Mouse (Mus musculus) kidney, adult 9 months (tissue): ENCODE results near the gene Ttll5.

Experiments used
- DNase-seq: peaks from one replicate; pipeline ENCODE4 v3.0.0; 2022

The Ttll5 gene

GRCm38 (mm10) chr12:85848164-85848958, 23.9 kb downstream of the Ttll5 start:
- peak; percentile 44 for DNase-seq

DNA sequence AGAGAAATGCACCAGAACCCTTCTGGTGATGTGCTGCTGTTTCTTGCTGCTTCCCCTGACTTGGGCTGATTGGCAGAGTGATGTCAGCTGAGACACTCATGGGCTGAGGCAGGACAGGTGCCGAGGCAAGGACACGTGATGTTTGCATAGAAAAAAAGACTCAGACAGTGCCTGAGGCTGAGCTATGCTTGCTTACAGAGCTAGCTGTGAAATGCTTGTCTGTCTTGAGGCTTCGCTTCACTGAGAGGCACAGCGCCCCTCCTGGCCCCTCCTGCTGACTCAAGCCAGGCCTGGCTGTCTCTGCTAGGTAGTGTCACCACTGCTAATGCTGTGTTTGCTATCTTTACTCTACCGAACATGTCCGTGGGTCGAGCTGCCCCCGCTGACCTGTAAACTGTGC, 26.2 kb downstream of the Ttll5 start:
- no peak for DNase-seq

DNA sequence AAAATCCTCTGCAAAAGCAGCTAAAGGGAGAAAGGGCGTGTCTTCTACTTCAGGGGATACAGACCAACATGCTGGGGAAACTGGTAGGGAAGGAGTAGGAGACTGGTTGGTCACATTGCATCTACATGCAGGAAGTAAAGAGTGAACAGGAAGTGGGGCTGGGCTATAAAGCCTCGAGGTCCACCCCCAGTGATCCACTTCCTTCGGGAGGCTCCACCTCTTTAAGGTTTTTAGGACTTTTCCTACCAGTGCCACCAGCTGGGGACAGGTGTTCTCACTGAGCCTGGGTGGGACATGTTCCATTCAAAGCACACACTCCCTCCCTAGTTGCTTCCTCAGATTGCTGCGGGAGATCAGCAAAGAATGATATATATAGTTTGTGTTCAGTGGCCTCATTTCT, 29.4 kb downstream of the Ttll5 start:
- no peak for DNase-seq

DNA sequence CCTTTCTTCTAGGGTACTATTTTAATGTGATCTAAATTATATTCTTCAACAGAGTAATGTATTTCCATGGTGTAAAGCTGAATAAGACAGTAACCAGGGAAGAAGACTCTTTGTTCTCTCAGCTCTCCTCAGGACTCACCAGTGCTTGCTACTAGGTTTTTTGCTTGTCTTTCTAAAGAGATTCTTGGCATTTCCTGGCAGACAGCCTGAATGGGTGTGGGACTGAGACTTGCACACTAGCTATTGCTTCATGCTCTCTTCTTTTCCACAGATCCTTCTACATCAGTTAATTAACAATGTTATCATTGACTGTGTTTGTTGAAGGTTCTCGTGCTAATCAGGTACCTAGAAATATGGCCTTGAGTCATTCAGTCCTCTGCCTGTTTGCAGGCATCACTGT, 29.8 kb downstream of the Ttll5 start:
- DNase-seq: no peak

DNA sequence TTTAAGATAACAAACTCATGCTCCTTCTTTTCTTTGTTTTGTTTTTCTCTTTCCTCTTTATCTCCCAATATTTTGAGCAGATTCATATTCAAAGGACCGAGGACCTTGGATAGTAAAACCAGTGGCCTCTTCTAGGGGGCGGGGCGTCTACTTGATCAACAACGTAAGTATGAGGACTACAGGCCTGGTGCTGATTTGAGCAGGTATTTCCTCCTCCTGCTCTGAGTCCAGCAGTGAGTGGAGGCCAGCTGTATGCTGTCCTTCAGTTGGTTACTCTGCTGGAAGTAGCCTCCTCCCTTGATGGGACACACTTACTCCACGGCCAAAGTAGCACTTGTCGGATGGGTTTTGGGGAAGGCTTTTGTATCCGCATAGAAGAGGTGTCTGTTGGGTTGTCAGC, 32.8 kb downstream of the Ttll5 start:
- DNase-seq: no peak

DNA sequence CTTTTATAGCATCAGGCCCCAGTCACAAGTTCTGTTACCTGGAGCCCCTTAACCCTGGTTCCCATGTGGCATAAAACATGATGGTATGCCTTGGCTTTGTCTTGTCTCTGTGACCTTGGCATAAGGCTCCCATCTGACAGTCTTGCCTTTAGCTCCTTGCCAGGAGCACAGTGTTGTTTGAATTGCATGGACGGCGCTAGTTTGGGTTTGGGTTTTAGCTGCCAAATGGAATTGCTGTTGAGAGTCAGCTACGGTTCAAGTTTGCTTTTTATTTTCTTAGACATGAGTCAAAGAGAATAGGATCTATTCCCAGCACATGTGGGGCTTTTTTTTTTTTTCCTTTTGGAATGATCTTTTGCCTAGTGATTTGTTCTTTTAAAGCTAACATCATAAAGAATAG, 34.7 kb downstream of the Ttll5 start:
- DNase-seq: no peak

GRCm38 (mm10) chr12:85859511-85860189, 35.2 kb downstream of the Ttll5 start:
- DNase-seq: no peak

GRCm38 (mm10) chr12:85862514-85862913, 38.1 kb downstream of the Ttll5 start:
- DNase-seq: peak; percentile 20

DNA sequence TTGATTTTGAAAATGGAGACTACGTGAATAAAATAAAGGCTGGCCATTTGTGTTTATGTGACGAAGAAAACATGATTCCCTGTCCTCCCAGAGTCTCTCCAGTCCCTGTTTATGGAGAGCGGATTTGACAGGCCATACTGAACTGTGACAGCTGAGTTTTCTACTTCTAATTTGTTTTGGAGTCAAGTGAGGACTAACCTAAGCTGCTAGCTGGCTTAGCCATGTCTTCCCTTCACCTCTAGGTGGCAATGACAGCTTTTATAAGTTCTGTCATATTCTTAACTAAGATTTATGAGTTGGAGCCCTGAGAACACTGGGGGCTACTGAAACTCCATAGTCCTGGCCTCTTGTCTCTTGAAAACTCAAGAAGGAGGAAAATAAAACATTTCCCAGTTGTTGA, 41.1 kb downstream of the Ttll5 start:
- no peak for DNase-seq

- no peak for DNase-seq
These were observed 42.2 kb downstream of the Ttll5 start for GRCm38 (mm10) chr12:85866624-85867023.

DNA sequence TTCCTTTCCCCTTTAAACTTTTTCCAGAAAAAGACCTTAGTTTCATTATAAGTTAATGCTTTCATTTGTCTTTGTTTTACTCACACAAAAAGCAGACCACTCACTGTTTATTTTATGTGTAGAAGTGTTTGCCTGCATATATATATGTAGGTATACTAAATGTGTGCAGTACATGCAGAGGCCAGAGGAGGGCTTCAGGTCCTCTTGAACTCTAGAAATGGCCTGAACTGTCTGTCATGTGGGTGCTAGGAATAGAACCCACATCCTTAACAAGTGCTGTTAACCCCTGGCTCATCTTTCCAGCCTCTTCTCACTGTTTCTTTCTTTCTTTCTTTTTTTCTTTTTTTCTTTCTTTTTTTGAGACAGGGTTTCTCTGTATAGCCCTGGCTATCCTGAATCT, 42.7 kb downstream of the Ttll5 start:
- DNase-seq: no peak

GRCm38 (mm10) chr12:85869423-85869822, 45.0 kb downstream of the Ttll5 start:
- no peak for DNase-seq

DNA sequence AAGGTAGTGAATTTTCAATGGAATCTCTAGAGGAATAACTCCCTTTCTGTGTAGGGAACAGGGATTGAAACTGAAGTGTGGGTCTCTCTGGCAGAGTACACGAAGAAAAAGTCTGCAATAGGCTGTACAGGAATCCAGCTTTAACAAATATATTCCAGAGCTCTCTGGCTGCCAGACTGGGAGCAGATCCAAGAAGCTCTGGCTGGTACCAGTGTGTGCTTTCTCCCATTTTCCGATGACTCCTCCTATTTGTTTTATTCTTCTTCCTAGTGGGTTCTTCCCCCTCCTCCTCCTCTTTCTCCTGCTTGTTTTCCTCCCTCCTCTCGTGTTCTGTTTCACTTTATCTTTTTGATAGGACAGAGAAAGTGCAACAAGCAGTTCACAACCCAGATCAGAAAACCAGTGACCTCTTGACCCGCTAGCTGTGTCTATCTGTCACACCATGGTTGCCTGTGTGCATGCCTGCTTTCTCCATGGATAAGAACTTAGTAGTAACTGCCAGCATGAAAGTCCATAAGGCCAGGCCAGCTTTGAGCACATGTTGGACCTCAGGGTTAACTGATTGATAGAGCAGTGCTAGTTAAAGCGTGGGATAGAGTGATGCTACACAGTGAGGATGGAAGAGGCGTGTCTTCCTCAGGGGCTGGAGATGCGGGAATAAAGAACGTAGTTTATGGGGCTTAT, 55.3 kb downstream of the Ttll5 start:
- peak; percentile 15 for DNase-seq

DNA sequence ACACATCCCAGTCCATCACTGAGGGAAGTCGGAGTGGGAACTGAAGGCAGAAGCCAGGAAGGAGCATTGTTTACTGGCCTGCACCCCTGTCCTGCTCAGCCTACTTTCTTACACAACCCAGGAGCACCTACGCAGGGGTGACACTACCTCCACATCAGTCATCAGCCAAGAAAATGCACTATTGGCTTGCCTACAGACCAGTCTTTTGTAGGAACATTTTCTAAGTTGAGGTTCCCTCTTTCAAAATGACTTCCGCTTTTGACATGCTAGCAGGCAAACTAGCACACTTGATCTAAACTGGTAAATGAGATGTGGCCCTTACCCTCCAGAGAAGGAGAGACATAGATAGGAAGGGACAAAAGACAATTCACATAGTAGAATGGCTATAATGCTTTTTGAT, 60.6 kb downstream of the Ttll5 start:
- DNase-seq: no peak

- no peak for DNase-seq
These were observed 65.6 kb downstream of the Ttll5 start for GRCm38 (mm10) chr12:85890054-85890453.

DNA sequence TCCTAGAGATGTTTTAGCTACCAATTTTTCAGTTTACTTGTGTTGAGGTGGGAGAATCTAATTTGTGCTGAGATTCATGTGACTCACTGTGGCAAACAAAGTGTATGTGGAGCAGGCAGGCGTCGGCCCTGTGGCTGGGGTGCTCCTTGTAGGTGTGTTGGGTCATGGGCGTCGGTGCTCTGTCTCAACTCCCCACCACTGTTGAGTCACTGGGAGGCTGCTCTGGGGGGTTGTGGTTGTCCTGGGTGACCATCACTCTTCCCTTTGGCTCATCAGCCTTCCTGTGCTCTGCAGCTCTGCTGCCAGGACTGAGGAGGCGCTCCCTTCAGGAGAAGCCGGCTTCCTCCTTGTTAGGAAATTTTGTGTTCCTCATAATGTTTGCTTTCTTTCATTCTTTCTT, 79.5 kb downstream of the Ttll5 start:
- DNase-seq: no peak

DNA sequence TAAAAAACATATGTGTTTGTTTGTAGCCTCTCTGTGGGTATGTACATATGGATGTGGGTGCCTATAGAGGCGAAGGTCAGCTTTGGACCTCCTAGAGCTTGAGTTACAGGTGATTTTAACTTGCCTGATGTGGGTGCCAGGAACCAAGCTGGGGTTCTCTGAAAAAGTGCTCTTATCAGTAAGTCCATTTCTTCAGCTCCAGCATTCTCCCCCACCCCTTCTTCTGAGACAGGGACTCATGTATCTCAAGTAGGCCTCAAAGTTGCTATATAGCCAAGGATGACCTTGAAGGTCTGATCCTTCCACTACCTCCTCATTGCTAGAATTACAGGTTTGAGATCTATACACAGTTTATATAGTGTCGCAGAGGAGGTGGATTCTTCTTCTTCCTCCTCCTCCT, 81.2 kb downstream of the Ttll5 start:
- DNase-seq: no peak

GRCm38 (mm10) chr12:85907896-85908295, 83.4 kb downstream of the Ttll5 start:
- DNase-seq: no peak

DNA sequence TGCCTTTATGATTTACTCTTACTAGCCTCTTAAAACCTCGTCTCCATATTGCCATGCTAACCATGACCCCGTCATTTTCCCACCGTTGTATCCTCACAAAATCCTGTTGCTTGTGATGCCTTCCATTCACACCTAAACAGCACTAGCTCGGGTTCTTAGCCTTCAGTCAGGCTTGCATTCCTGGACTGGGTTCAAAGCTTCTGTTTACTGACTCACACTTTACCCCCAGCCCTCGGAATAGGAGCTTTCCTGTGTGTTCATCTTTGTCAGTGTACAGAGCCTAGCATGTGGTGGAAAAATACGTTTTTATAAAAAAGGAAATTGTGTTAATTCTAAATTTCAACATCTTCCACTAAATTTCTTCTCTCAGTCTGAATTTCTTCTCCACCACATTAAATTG, 86.4 kb downstream of the Ttll5 start:
- DNase-seq: no peak

GRCm38 (mm10) chr12:85912712-85913504, 88.4 kb downstream of the Ttll5 start:
- no peak for DNase-seq

DNA sequence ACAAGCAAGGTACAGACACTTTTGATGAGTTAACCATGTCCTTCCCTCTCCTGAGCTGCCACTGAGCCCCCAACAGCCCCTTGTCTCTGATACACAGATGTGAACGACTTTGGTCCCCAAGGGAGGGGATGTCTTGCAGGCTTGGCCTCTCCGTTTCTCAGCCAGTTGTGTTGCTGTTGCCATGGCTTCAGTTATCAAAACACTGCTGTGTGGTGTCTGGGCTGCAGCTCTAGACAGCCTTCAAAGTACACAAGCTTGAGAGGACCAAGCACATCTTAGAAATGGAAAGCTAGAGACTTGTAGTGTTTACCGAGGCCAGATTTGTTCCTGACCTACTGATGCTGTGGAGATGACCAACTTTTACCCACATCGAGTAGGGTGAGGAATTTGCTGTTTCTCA, 102.4 kb downstream of the Ttll5 start:
- no peak for DNase-seq

GRCm38 (mm10) chr12:85928513-85928912, 104.1 kb downstream of the Ttll5 start:
- no peak for DNase-seq

DNA sequence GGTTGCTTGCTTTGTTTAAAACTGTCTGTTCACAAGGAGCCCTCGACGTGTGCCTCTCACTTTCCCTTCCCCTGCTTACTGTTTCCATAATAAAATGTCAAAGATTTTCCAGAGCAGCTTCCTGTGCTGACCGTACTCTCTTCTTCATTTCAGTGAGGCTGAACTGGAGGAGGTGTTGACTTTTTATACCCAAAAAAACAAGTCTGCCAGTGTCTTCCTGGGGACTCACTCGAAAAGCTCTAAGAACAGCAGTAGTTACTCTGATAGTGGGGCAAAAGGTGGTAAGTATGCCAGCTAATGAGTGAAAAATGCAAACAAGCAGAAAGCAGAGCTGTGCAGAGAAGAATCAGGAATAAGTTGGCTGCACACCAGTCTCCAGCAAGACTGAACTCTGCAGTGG, 105.3 kb downstream of the Ttll5 start:
- no peak for DNase-seq
